Mouse (Mus musculus): ENCODE measurements around the gene Srrm2.

Srrm2 gene

DNA sequence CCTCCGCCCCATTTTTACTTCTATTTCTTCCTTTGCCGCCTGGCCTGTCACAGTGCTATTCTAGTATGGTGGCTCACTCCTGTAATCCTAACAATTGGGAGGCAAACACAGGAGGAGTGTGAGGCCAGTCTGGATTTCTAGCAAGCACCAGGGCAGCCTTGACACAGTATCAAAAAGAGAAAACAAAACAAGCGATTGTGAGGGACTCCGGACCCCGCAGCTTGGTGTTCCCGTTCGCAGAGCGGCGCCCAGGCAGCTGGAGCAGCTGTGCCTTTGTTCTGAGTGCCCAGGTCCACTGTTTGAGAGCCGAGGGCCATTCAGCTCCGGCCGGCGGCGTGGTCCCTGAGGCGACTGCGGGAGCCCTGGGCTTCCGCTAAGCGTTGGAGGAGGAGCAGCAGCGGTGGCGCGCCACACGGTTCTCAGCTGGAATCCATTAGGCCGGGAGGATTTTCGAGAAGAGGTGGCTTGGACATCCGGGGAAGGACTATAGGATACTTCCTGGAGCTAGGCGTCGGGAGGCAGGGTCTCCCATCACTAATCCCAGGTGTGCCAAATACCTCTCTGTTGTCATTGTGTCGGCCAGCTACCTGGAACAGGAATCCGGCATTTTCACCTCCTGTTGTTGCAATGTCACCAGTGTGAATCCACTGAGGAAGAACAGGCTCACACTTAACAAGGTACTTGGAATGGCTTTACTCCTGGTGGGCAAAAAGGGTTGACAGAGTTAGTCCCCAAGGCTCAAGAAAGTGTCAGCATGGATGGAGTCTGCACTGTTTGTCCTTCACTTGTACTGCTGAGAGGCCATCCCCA lies at the start of gene Srrm2:
Srrm2 (plus strand) TSS at position 264 of the 810 bp plus-strand sequence.
- CTCF ChIA-PET: no interaction called here

DNA sequence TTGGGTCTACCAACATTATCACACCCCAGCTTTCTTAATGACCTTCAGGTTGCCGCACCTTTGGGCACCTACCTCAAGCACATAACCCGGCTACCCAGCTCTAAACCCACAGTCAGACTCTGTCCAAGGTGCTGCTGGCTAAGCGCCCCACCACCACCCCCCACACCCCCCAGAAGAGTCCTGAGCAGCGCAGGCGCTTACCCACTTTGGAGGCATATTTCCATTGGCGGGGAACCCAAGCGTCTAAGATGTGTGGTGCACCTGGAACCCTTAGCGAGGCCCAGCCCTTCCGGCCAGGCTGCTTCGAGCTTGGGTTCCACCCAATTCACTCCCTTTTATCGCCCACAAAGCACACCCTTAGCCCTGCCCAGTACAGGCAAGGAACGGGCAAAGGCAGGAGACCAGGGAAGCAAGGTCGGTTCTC lies 49.7 kb upstream of the Srrm2 start, which contains the start of gene Paqr4:
Paqr4 (minus strand) TSS at position 270 of the 424 bp plus-strand sequence.
- CTCF ChIA-PET: interaction anchor here (0.9 to 1.3 kb wide), 2 partner anchors 16 to 30 kb away, joined by 3 read pairs; partner anchors contain the start of gene Flywch1

GRCm38 (mm10) chr17:23741359-23742209 lies 48.7 kb upstream of the Srrm2 start:
- CTCF ChIA-PET: no interaction called here

DNA sequence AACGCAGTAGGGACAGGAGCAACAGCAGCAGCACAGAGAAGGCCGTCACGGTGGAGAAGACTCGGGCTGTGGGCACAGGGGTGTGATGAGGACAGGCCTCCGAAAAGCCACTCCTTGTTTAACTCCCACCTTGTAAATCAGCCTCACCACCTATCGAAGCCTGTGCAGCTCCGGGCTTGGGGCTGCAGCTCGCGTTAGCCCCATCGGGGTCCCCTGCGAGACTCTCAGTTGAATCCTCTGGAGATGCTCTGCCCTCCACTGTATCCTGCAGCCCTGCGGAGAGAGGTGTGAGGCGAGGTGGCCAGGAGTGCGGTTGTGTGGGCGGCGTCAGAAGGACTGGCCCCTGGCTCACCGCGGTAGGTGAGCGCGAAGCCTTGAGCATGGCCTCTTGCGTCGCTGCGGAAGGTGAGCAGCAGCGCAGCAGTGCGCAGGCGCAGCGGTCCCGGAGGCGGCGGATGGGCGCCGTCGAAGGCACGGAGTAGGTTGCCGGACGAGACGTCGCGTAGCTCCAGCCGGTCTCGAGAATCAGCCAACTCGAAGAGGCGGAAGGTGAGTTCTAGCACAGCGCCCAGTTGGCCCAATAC lies 48.0 kb upstream of the Srrm2 start:
- CTCF ChIA-PET: interaction anchor here (0.9 kb wide), 1 partner anchor 28 kb away, joined by 3 read pairs; no protein-coding TSS in a partner anchor

GRCm38 (mm10) chr17:23742941-23743340 lies 47.4 kb upstream of the Srrm2 start:
- CTCF ChIA-PET: interaction anchor here (0.9 kb wide), 1 partner anchor 27 kb away, joined by 3 read pairs; no protein-coding TSS in a partner anchor

DNA sequence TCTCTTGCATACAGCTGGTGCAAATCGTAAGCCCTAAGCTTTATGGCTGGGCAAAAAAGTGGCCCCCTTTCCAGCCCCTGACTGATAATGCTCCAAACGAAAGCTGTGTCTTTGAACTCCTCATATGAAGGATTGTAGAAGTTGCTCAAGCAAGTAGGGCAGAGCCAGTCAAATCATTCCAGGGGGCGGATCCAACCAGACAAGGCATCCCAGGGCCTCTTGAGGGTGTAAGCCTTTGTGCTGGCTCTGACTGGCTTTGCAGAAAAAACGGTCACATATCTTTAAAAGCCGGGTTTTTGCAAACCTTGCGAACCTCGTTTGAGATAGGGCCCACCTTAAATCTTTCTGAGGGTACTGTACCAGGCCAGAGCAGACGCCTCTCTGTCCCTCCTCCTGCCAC lies 46.3 kb upstream of the Srrm2 start:
- CTCF ChIA-PET: no interaction called here

- CTCF ChIA-PET: no interaction called here
These were observed 45.7 kb upstream of the Srrm2 start for GRCm38 (mm10) chr17:23744651-23745050.

GRCm38 (mm10) chr17:23745301-23746251 lies 44.8 kb upstream of the Srrm2 start, which contains the start of gene Kremen2:
Gene Kremen2, minus strand, starts transcription at chr17:23745833.
- CTCF ChIA-PET: no interaction called here

DNA sequence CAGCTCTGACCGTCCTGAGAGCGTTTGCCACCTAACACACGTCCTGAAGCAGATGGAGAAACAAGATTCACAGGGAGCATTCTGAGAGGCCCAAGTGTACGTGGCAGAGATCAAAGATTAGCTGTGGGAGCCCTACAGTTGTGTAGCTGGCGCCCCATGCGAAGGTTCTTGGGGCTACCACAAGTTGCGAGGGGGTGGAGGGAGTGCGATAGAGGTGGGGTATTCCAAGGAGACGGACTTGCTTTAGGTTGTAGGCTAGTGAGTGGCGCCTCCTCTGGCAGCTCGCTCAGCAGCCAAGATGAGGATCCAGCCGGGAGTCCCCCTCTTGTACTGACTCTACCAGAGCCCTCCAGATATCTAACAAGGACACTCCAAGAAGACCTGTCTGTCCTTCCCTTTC lies 44.0 kb upstream of the Srrm2 start:
- CTCF ChIA-PET: no interaction called here

DNA sequence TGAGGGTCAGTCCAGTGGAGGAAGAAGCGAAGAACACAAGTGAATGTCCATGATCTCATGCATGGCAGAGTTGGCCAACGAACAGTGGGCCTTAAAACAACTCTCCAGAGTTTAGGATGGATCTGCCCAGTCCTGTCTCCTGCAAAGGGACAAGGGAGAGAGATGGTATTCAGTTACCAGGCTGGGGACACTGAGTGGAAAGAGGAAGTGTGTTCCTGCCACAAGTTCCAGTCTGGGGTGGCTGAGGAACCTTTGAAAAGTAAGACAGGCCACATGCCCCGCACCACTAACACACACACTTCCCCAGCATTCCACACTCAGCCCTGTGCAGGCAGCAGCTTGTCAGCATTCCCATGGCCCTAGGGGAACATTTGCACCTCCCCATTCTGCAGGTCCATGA lies 43.6 kb upstream of the Srrm2 start:
- CTCF ChIA-PET: interaction anchor here (0.7 kb wide), 1 partner anchor 91 kb away, joined by 5 read pairs; no protein-coding TSS in a partner anchor

GRCm38 (mm10) chr17:23747471-23747870 lies 42.9 kb upstream of the Srrm2 start:
- CTCF ChIA-PET: no interaction called here

DNA sequence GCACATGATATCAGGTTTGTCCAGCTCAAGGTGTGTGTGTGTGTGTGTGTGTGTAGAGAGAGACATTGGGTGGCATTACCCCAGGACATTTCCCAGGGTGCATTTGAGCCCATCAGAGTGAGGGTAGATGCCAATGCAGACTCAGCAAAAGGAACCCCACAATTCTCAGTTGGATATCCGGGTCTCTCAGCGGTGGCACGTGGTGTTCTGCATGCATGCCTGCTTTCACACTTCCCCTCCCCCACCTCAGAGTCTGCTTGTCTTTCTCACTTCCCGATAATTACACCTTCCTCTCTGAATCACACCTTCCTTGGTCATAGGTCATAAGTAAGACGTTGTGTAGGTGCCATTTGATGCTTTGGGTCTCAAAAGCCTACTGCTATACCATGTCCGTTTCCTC lies 42.3 kb upstream of the Srrm2 start:
- CTCF ChIA-PET: interaction anchor here (0.6 kb wide), 1 partner anchor 56 kb away, joined by 5 read pairs; no protein-coding TSS in a partner anchor

GRCm38 (mm10) chr17:23748631-23749391 lies 41.5 kb upstream of the Srrm2 start:
- CTCF ChIA-PET: interaction anchor here (0.7 to 1.1 kb wide), 3 partner anchors 27 to 108 kb away, joined by 3 read pairs; no protein-coding TSS in a partner anchor

DNA sequence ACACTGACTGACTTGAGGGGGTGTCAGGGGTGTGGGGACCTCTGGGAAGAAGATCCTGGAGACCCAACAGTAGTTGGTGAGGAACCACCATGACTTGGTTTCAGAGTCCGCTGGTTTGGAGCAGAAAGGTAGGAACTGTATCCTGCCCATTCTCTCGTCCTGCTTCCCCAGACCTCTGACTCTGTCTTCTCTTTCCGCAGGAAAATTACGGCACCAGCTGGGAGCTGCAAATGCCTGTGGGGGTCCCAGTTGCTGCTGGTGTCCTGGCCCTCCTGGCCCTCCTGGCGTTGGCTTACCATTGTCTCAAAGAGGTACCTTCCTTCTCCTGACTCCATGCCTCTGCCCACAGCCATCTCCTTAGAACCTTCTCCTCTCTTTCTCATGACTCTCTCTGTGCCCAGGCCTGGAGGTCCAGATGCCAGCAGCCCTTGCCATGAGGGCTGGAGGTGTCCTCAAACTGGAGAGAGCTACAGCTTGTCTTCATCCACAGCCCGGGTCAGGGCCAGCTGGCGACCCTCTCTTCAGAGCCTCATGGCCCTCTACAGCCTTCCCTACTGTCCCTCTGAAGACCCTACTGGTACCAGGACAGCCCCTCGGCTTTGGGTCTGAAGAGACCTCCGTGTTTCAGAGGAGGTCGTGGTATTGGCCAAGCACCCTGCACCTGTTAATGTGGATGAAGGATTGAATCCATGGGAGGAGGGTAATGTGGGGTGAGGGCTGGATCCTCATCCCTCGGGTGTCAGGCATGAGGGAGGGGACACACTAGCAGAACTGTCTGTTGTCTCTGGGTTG lies 40.7 kb upstream of the Srrm2 start:
- CTCF ChIA-PET: interaction anchor here (0.6 to 1.1 kb wide), 3 partner anchors 105 to 124 kb away, joined by 3 to 4 read pairs (median 3); no protein-coding TSS in a partner anchor

- CTCF ChIA-PET: interaction anchor here (1.2 kb wide), 1 partner anchor 16 kb away, joined by 3 read pairs; no protein-coding TSS in a partner anchor
These were observed 34.6 kb upstream of the Srrm2 start for GRCm38 (mm10) chr17:23755689-23756088.

- CTCF ChIA-PET: no interaction called here
These were observed 32.8 kb upstream of the Srrm2 start for GRCm38 (mm10) chr17:23757581-23757980.

DNA sequence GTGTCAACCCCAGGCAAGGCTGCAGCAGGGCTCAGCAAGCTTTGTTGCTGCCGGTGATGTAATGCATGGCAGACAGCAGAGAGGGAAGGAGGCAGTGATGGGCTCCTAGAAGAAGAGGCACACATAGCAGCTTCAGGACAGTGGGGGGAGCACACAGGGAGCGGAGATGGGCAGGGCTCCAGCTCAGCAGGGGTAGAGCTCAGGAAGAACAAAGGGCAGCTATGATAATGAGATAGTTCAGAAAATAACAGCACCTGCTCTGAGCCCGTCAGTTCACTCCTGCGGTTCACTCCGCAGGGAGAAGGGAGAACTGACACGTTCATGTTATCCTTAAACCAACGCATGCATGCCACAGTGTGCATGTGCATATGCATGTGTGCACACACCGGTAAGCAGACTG lies 31.5 kb upstream of the Srrm2 start:
- CTCF ChIA-PET: interaction anchor here (0.7 kb wide), 1 partner anchor 85 kb away, joined by 5 read pairs; the partner anchor contains the start of genes Prss32 and Prss41

GRCm38 (mm10) chr17:23760231-23760630 lies 30.1 kb upstream of the Srrm2 start:
- CTCF ChIA-PET: no interaction called here

- CTCF ChIA-PET: no interaction called here
These were observed 29.2 kb upstream of the Srrm2 start for GRCm38 (mm10) chr17:23761155-23761554.

Measured in spleen, embryonic (tissue).